Mouse (Mus musculus): ENCODE data around the gene 4833423E24Rik. TPM values are rescaled to one million over a fixed set of nuclear protein-coding genes. Genes with fewer than 3 reads are reported as not detected.

The 4833423E24Rik gene
- polyA plus RNA-seq, 1 experiment = not detected

DNA sequence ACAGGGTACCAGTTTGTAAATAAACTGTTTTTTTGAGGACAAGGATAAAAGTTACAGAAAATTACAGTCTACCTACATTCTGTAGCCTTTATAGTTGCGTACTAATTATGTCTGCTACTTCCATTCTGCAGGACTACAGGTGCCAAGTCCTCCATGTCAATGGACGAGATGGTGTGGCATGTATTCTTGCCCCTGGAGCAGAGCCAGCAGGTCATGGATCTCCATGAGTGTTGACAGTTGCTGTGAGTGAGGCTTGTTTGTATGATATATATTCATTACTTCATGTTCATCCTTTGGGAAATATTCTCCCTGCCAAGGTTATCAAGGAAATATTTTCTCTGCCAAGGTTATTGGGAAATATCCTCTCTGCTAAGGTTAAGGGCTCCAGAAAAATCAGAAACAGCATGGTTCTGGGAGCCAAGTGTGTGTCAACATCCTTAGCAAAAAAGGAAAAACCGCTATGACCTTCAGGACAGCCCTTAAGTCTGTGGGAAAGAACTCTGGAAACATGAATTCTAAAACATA, 52.0 kb downstream of the 4833423E24Rik start:
- Histone ChIP-seq H3K9me3 (no peaks in the 10 kb centered on the region), H3K4me3 (replicated peaks) (no peak overlapping the region), H3K36me3 (replicated peaks; ENCODE audit: low read length) (no peaks in the 10 kb centered on the region), H3K27me3 (replicated peaks) (no peaks in the 10 kb centered on the region), H3K4me1 (no peaks in the 10 kb centered on the region)
- TF ChIP-seq FLI1 (IDR thresholded peaks at IDR 0.05; ENCODE audit: low read length) (no peak), GATA1 (IDR thresholded peaks at IDR 0.05; ENCODE audit: borderline replicate concordance, low read length) (no peak)

DNA sequence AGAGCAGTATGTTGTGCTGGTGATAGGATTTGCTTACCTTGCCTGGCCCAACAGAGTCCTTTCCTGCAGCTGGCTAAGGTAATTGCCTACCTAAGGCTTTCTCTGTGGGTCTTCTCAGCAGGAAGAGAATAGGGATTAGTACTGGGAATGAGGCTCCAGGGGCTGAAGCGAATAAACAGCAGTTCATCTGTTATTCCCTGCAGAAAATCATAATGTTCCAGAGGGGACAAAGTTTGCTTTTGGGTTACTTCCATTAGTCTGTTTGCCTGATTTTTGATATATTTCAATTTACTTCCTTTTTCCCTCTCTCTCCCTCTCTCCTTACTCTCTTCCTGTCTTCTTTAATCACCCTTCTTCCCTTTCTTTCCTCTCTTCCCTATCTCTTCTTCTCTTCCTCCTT, 75.3 kb downstream of the 4833423E24Rik start, which contains the start of gene Olfr995:
TSS of gene Olfr995 (minus strand) at position 101 of the 400 bp plus-strand sequence.
- no peak for TF ChIP-seq GATA1 (IDR thresholded peaks at IDR 0.05; ENCODE audit: borderline replicate concordance, low read length)
- TF ChIP-seq FLI1 (IDR thresholded peaks at IDR 0.05; ENCODE audit: low read length) = no peak
- Histone ChIP-seq H3K4me3 (replicated peaks) (no peak within 1 kb of the TSS), H3K9me3 (no peaks in the 10 kb centered on the region), H3K27me3 (replicated peaks) (no peaks in the 10 kb centered on the region), H3K4me1 (no peaks in the 10 kb centered on the region), H3K36me3 (replicated peaks; ENCODE audit: low read length) (no peaks in the 10 kb centered on the region)

DNA sequence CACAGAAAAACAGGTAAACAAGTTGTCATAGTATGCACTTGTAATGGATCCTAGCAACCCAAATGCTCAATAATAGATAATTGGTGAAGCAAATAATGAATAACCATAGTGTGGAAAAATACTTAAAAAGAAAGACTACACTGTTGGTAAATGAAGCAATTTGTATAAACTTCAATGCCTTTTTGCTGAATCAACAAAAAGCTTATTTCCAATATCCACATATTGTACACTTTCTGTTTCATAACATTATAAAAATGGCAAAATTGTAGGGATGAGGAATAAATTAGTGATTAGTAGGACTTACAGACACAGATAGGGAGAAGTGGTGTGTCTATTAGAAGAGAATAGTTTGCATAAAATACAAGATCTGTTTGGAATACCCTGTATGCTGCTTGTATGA, 76.3 kb downstream of the 4833423E24Rik start:
- no peak for TF ChIP-seq FLI1 (IDR thresholded peaks at IDR 0.05; ENCODE audit: low read length)
- no peak for TF ChIP-seq GATA1 (IDR thresholded peaks at IDR 0.05; ENCODE audit: borderline replicate concordance, low read length)
- Histone ChIP-seq H3K4me3 (replicated peaks) (no peak overlapping the region), H3K4me1 (no peaks in the 10 kb centered on the region), H3K36me3 (replicated peaks; ENCODE audit: low read length) (no peaks in the 10 kb centered on the region), H3K27me3 (replicated peaks) (no peaks in the 10 kb centered on the region), H3K9me3 (no peaks in the 10 kb centered on the region)

DNA sequence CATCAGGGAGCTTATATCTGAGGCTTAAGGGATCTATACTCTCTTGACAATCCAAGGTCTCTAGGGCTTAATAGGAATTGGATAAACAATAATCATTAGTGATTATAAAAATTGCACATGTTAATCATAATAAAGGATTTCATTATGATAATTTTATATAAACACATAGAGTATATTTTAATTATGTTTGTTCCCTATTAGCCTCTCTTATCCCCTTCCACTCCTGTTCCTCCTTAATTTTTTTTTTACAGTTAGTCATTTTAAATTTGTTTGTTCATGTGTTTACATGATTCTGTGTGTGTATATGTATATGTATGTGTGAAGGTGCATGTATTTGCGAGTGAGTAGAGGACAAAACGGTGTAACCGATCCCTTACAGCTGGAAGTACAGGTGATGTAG, 82.5 kb downstream of the 4833423E24Rik start, which contains the start of gene Olfr994:
TSS of gene Olfr994 (minus strand) at position 101 of the 400 bp plus-strand sequence.
- Histone ChIP-seq H3K9me3 (no peaks in the 10 kb centered on the region), H3K4me1 (no peaks in the 10 kb centered on the region), H3K4me3 (replicated peaks) (no peak within 1 kb of the TSS), H3K36me3 (replicated peaks; ENCODE audit: low read length) (no peaks in the 10 kb centered on the region), H3K27me3 (replicated peaks) (no peaks in the 10 kb centered on the region)
- TF ChIP-seq GATA1 (IDR thresholded peaks at IDR 0.05; ENCODE audit: borderline replicate concordance, low read length) (no peak), FLI1 (IDR thresholded peaks at IDR 0.05; ENCODE audit: low read length) (no peak)

Other genes starting within 250 kb of the 4833423E24Rik start
- gene Olfr987, start 179.7 kb downstream of the 4833423E24Rik start, polyA plus RNA-seq (2012; ENCODE audit: insufficient read depth, low replicate concordance) = not detected in 2 replicates
- gene Olfr988, start 155.8 kb downstream of the 4833423E24Rik start, polyA plus RNA-seq (2012; ENCODE audit: insufficient read depth, low replicate concordance) = not detected in 2 replicates
- not detected in 2 replicates for gene Olfr992, start 109.6 kb downstream of the 4833423E24Rik start, polyA plus RNA-seq (2012; ENCODE audit: insufficient read depth, low replicate concordance)
- gene Olfr993, start 104.1 kb downstream of the 4833423E24Rik start, polyA plus RNA-seq (2012; ENCODE audit: insufficient read depth, low replicate concordance) = not detected in 2 replicates
- gene Olfr994, start 82.6 kb downstream of the 4833423E24Rik start, polyA plus RNA-seq (2012; ENCODE audit: insufficient read depth, low replicate concordance) = not detected in 2 replicates
- not detected in 2 replicates for gene Olfr995, start 75.4 kb downstream of the 4833423E24Rik start, polyA plus RNA-seq (2012; ENCODE audit: insufficient read depth, low replicate concordance)
- not detected in 2 replicates for gene Olfr996, start 60.2 kb upstream of the 4833423E24Rik start, polyA plus RNA-seq (2012; ENCODE audit: insufficient read depth, low replicate concordance)
- gene Olfr998, start 69.9 kb upstream of the 4833423E24Rik start, polyA plus RNA-seq (2012; ENCODE audit: insufficient read depth, low replicate concordance) = 3.0 TPM in 1 of 2 replicates, not detected in the other
- gene Olfr1000, start 92.9 kb upstream of the 4833423E24Rik start, polyA plus RNA-seq (2012; ENCODE audit: insufficient read depth, low replicate concordance) = not detected in 2 replicates
- not detected in 2 replicates for gene Olfr1002, start 131.7 kb upstream of the 4833423E24Rik start, polyA plus RNA-seq (2012; ENCODE audit: insufficient read depth, low replicate concordance)
- not detected in 2 replicates for gene Olfr154, start 145.4 kb upstream of the 4833423E24Rik start, polyA plus RNA-seq (2012; ENCODE audit: insufficient read depth, low replicate concordance)
- gene Olfr1006, start 159.7 kb upstream of the 4833423E24Rik start, polyA plus RNA-seq (2012; ENCODE audit: insufficient read depth, low replicate concordance) = not detected in 2 replicates
- not detected in 2 replicates for gene Olfr1008, start 170.4 kb upstream of the 4833423E24Rik start, polyA plus RNA-seq (2012; ENCODE audit: insufficient read depth, low replicate concordance)
- gene Olfr1009, start 196.4 kb upstream of the 4833423E24Rik start, polyA plus RNA-seq (2012; ENCODE audit: insufficient read depth, low replicate concordance) = not detected in 2 replicates
- gene Olfr1012, start 243.7 kb upstream of the 4833423E24Rik start, polyA plus RNA-seq (2012; ENCODE audit: insufficient read depth, low replicate concordance) = not detected in 2 replicates
- 0.03 TPM in 1 of 2 replicates, not detected in the other for gene Olfr1013, start 248.1 kb upstream of the 4833423E24Rik start, polyA plus RNA-seq (2012; ENCODE audit: insufficient read depth, low replicate concordance)